Mouse (Mus musculus) kidney, postnatal 14 days (tissue): ENCODE results near the gene Lhx5.

Experiments used
- DNase-seq: peaks from one replicate; pipeline ENCODE4 v3.0.0; 2022; ENCODE audit warnings: mixed read lengths

Lhx5 gene

GRCm38 (mm10) chr5:120433135-120433760 lies 1.7 kb downstream of the Lhx5 start:
- no peak for DNase-seq

- DNase-seq = no peak
Observed at GRCm38 (mm10) chr5:120434231-120434735, 2.8 kb downstream of the Lhx5 start.

GRCm38 (mm10) chr5:120435006-120435681 lies 3.6 kb downstream of the Lhx5 start:
- no peak for DNase-seq

GRCm38 (mm10) chr5:120435731-120436501 lies 4.4 kb downstream of the Lhx5 start:
- DNase-seq = no peak

- no peak for DNase-seq
Observed at GRCm38 (mm10) chr5:120436885-120437495, 5.5 kb downstream of the Lhx5 start.

GRCm38 (mm10) chr5:120437539-120437938 lies 6.0 kb downstream of the Lhx5 start:
- no peak for DNase-seq

- DNase-seq = no peak
Observed at GRCm38 (mm10) chr5:120437986-120438385, 6.5 kb downstream of the Lhx5 start.

GRCm38 (mm10) chr5:120438469-120438868 lies 7.0 kb downstream of the Lhx5 start:
- no peak for DNase-seq

GRCm38 (mm10) chr5:120438991-120439710 lies 7.7 kb downstream of the Lhx5 start:
- DNase-seq = no peak

GRCm38 (mm10) chr5:120439887-120440670 lies 8.6 kb downstream of the Lhx5 start:
- DNase-seq = no peak

- peak; percentile 86 for DNase-seq
Observed at GRCm38 (mm10) chr5:120440733-120441132, 9.2 kb downstream of the Lhx5 start.

GRCm38 (mm10) chr5:120447305-120447704 lies 15.8 kb downstream of the Lhx5 start:
- peak; percentile 54 for DNase-seq

- no peak for DNase-seq
Observed at GRCm38 (mm10) chr5:120454756-120455337, 23.3 kb downstream of the Lhx5 start.

GRCm38 (mm10) chr5:120456253-120456652 lies 24.8 kb downstream of the Lhx5 start:
- no peak for DNase-seq

GRCm38 (mm10) chr5:120456841-120457554 lies 25.5 kb downstream of the Lhx5 start:
- DNase-seq = no peak

- DNase-seq = peak; percentile 57
Observed at GRCm38 (mm10) chr5:120457628-120458027, 26.1 kb downstream of the Lhx5 start.

- no peak for DNase-seq
Observed at GRCm38 (mm10) chr5:120459133-120459532, 27.6 kb downstream of the Lhx5 start.

GRCm38 (mm10) chr5:120461902-120462301 lies 30.4 kb downstream of the Lhx5 start:
- no peak for DNase-seq

GRCm38 (mm10) chr5:120464321-120464720 lies 32.8 kb downstream of the Lhx5 start:
- DNase-seq = no peak

- DNase-seq = peak; percentile 30
Observed at GRCm38 (mm10) chr5:120465062-120465461, 33.6 kb downstream of the Lhx5 start.

GRCm38 (mm10) chr5:120465860-120466259 lies 34.4 kb downstream of the Lhx5 start:
- no peak for DNase-seq
